Mouse (Mus musculus) CH12.LX (cell line): ENCODE data around the gene Olfr103. TPM values are rescaled to one million over a fixed set of nuclear protein-coding genes. Genes with fewer than 3 reads are reported as not detected.

ENCODE experiments used
- DNase-seq: peaks from one replicate; pipeline ENCODE4 v3.0.0-alpha.2; 2013; ENCODE audit errors: extremely low read depth
- H3K27ac ChIP-seq: 2 replicates; pipeline ENCODE4 v1.5.1; 2012; ENCODE audit warnings: low read depth, mild to moderate bottlenecking, control low read depth, moderate library complexity; ENCODE audit not compliant: insufficient read depth
- H3K27me3 ChIP-seq: replicated peaks from 2 replicates; pipeline ENCODE3; 2012; ENCODE audit warnings: inconsistent platforms
- H3K36me3 ChIP-seq, 2 experiments: replicated peaks in 1 of 2; 2 replicates each; pipeline versions ENCODE3 to v1.6.1; 2012; ENCODE audit warnings: inconsistent platforms in 1 of 2, low read length in 1 of 2, mild to moderate bottlenecking in 1 of 2, mixed read lengths in 1 of 2, moderate library complexity in 1 of 2; ENCODE audit not compliant: control insufficient read depth in 1 of 2, insufficient read depth in 1 of 2
- H3K4me1 ChIP-seq, 2 experiments: 2 replicates each; pipeline ENCODE4 v1.6.1; 2012; ENCODE audit warnings: inconsistent platforms in 1 of 2, moderate library complexity in 1 of 2; ENCODE audit not compliant: insufficient read depth in 2 of 2, control insufficient read depth in 1 of 2
- H3K4me2 ChIP-seq: 2 replicates; pipeline ENCODE4 v1.6.1; 2012; ENCODE audit warnings: low read depth, mild to moderate bottlenecking, control low read depth; ENCODE audit not compliant: poor library complexity, insufficient read depth, severe bottlenecking
- H3K4me3 ChIP-seq, 3 experiments: fragments of 150-350 bp in 1 of 3; sonication (generic) in 1 of 3; replicated peaks in 1 of 3; 2 replicates each; pipeline versions ENCODE3 to v1.5.1; 2011 to 2012; ENCODE audit warnings: low read depth in 2 of 3, low read length in 2 of 3, mild to moderate bottlenecking in 2 of 3, moderate library complexity in 2 of 3, control low read depth in 1 of 3, improper control_type of control experiment in 1 of 3, inconsistent platforms in 1 of 3, mixed read lengths in 1 of 3; ENCODE audit not compliant: poor library complexity in 1 of 3
- H3K79me2 ChIP-seq: replicated peaks from 2 replicates; pipeline ENCODE4 v1.6.1; 2012; ENCODE audit warnings: mild to moderate bottlenecking, moderate library complexity; ENCODE audit not compliant: control insufficient read depth, poor library complexity, insufficient read depth, severe bottlenecking; ENCODE audit errors: extremely low read depth
- H3K9ac ChIP-seq: 2 replicates; pipeline ENCODE4 v1.6.1; 2012; ENCODE audit warnings: low read depth, mild to moderate bottlenecking, control low read depth, moderate library complexity; ENCODE audit not compliant: insufficient read depth
- H3K9me3 ChIP-seq: replicated peaks from 2 replicates; pipeline ENCODE3; 2012; ENCODE audit warnings: low read length, inconsistent platforms, mixed read lengths
- CTCF ChIP-seq, 2 experiments: IDR thresholded peaks in 1 of 2; conservative IDR thresholded peaks in 1 of 2; 2 replicates each; pipeline ENCODE4 v1.5.1; 2011 to 2012; ENCODE audit warnings: low read depth in 2 of 2, low read length in 2 of 2, improper control_type of control experiment in 1 of 2, inconsistent platforms in 1 of 2, mild to moderate bottlenecking in 1 of 2, moderate library complexity in 1 of 2
- ELF1 ChIP-seq: IDR thresholded peaks from 2 replicates; pipeline ENCODE4 v1.6.1; 2014; ENCODE audit warnings: low read depth, mild to moderate bottlenecking, inconsistent platforms, low read length, improper control_type of control experiment
- ETS1 ChIP-seq: conservative IDR thresholded peaks from 2 replicates; pipeline ENCODE4 v1.6.1; 2012; ENCODE audit warnings: low read depth, mild to moderate bottlenecking, inconsistent platforms, low read length, improper control_type of control experiment, moderate library complexity
- JUN ChIP-seq: IDR thresholded peaks from 2 replicates; pipeline ENCODE4 v1.6.1; 2011; ENCODE audit warnings: low read depth, mild to moderate bottlenecking, low read length, improper control_type of control experiment, moderate library complexity; ENCODE audit not compliant: insufficient read depth
- MAFK ChIP-seq: IDR thresholded peaks from 2 replicates; pipeline ENCODE4 v1.6.1; 2011; ENCODE audit warnings: low read length, improper control_type of control experiment; ENCODE audit not compliant: insufficient replicate concordance
- MAZ ChIP-seq: IDR thresholded peaks from 2 replicates; pipeline ENCODE4 v1.6.1; 2012; ENCODE audit warnings: low read depth, mild to moderate bottlenecking, inconsistent platforms, low read length, improper control_type of control experiment, moderate library complexity
- NRF1 ChIP-seq: IDR thresholded peaks from 2 replicates; pipeline ENCODE4 v1.6.1; 2014; ENCODE audit warnings: low read depth, mild to moderate bottlenecking, inconsistent platforms, low read length, improper control_type of control experiment, moderate library complexity
- POLR2A ChIP-seq: IDR thresholded peaks from 2 replicates; pipeline ENCODE4 v1.6.1; 2011; ENCODE audit warnings: low read depth, mild to moderate bottlenecking, improper control_type of control experiment, low read length
- POLR2AphosphoS2 ChIP-seq: IDR thresholded peaks from 2 replicates; pipeline ENCODE4 v1.6.1; 2011; ENCODE audit warnings: low read depth, low read length, improper control_type of control experiment
- RAD21 ChIP-seq: IDR thresholded peaks from 2 replicates; pipeline ENCODE4 v1.6.1; 2011; ENCODE audit warnings: low read depth, mild to moderate bottlenecking, low read length, improper control_type of control experiment, moderate library complexity
- USF1 ChIP-seq: IDR thresholded peaks from 2 replicates; pipeline ENCODE4 v1.6.1; 2014; ENCODE audit warnings: low read depth, mild to moderate bottlenecking, inconsistent platforms, low read length, improper control_type of control experiment
- ZNF384 ChIP-seq: IDR thresholded peaks from 2 replicates; pipeline ENCODE4 v1.6.1; 2012; ENCODE audit warnings: low read depth, low read length, improper control_type of control experiment, inconsistent platforms
- dilution Hi-C: fragments of 300-500 bp; cut with MboI; formaldehyde crosslinking; loops from 2 replicates; pipeline ENCODE4 v1.14.3; 2020; ENCODE audit warnings: low sequenced_read_pairs; ENCODE audit not compliant: extremely low pct_unique_long_range_greater_than_20kb, extremely low pct_ligation_motif_present
- in situ Hi-C: fragments of 300-500 bp; cut with MboI; formaldehyde crosslinking; loops from 3 replicates; pipeline ENCODE4 v1.14.3; 2019; ENCODE audit warnings: low sequenced_read_pairs, low pct_ligation_motif_present, low pct_unique_long_range_greater_than_20kb, mixed read lengths
- polyA plus RNA-seq: library from polyadenylated mRNA; unstranded; fragments of >175 nt; gene quantifications from 2 replicates; pipeline ENCODE4 v1.2.1, GENCODE M21; 2012; ENCODE audit warnings: low read depth; ENCODE audit not compliant: insufficient read length
- total RNA-seq, 2 experiments: library from RNA; depleted of rRNA; stranded (reverse); fragments of 300-350 nt in 1 of 2; fragments of >200 nt in 1 of 2; gene quantifications; 2 replicates each; pipeline ENCODE4 v1.2.3; 2012 to 2014

Gene Olfr103
- total and polyA plus RNA-seq, 3 experiments = not detected

DNA sequence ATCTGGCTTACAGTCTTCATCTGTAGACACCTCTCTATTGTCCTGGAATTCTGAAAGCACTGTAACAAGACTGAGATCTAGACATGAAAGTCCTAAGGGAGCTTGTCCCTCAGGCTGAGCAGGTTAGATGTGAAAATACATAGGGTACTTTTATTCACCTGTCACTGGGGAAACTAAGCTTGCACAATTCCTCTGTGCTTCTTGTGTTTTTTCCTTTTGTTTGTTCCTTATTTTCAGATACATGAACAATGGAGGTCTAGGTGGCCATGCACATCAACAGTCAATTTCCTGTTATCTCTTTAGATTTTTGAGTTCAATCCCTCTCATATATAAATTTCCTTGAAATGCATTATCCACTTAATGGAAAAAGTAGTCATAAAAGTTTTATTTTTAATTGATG lies 22.5 kb downstream of the Olfr103 start, which contains the start of gene Olfr102:
Olfr102 (minus strand) TSS at position 101 of the 400 bp plus-strand sequence.
- Histone ChIP-seq H3K4me1 (no peaks in the 10 kb centered on the region), H3K9ac (no peak within 1 kb of the TSS), H3K27me3 (peaks cover 17% of the 10 kb centered on the region), H3K4me3 (no peak within 1 kb of the TSS), H3K36me3 (no peaks in the 10 kb centered on the region), H3K27ac (no peak within 1 kb of the TSS)
- dilution Hi-C loops = no loop called here
- TF ChIP-seq POLR2AphosphoS2 (no peak), MAFK (no peak), USF1 (no peak), MAZ (no peak), NRF1 (no peak), POLR2A (no peak)
- TF ChIP-seq, all 38 proteins: peak for 0
- Histone ChIP-seq H3K79me2 (no peaks in the 10 kb centered on the region), H3K9me3 (no peaks in the 10 kb centered on the region), H3K4me2 (no peak within 1 kb of the TSS)
- in situ Hi-C loops = no loop called here
- DNase-seq = no peak

DNA sequence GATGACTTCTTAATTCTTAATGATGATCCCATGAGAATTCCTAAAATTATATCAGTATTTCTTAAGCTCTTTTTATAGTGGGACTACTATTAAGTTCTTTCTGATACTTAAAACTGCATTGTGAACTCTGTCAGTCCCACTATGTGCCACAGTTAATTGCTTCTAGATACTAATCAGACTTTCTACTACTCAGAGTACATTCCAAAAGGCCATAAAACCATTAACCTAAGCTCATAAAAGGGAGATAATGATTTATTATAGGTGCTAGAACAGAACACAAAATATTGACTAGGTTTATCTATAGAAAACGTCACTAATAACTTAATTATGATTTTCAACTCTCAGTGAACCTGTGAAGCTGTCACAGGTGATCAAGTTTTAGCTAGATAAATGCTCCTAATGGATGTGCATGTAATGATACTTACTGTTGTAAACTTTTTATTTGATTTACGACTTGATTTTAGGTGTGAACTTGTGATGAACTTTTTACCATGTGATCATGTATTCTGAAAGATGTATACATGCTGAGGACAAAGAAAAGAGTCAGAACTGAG lies 29.3 kb downstream of the Olfr103 start:
- TF ChIP-seq JUN = no peak
- no peak for TF ChIP-seq MAZ
- no peak for DNase-seq
- no peak overlapping the region for H3K9ac ChIP-seq
- no peak overlapping the region for H3K4me2 ChIP-seq
- H3K27ac ChIP-seq = no peak overlapping the region
- no peaks in the 10 kb centered on the region for H3K9me3 ChIP-seq
- H3K4me3 ChIP-seq = no peak overlapping the region
- peaks cover 2% of the 10 kb centered on the region for H3K27me3 ChIP-seq
- H3K4me1 ChIP-seq = no peaks in the 10 kb centered on the region
- no peaks in the 10 kb centered on the region for H3K79me2 ChIP-seq
- dilution Hi-C loops (no loop called here), in situ Hi-C loops (no loop called here)
- no peaks in the 10 kb centered on the region for H3K36me3 ChIP-seq

DNA sequence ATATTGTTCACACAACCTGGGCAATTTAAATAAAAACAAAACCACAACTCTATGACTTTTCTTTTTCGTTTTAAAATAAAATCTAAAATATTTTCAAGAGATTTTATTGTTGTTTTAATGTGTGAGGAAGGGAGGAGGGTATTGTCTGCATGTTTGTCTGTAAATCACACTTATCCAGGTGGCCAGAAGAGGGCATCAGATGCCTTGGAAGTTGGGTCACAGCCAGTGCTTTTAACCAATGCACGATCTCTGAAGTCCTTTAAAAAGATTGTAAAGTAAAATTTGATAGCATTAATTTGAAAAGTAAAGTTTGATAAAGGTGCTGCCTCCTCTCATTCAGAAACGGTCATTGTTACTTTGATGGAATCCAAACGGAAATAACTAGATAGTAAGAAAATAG lies 31.0 kb downstream of the Olfr103 start:
- dilution Hi-C loops = no loop called here

More for the DNA sequence above, 31.0 kb downstream of the Olfr103 start:
- in situ Hi-C loops = no loop called here
- Histone ChIP-seq H3K79me2 (no peaks in the 10 kb centered on the region), H3K27me3 (peaks cover 2% of the 10 kb centered on the region), H3K4me3 (no peak overlapping the region), H3K36me3 (no peaks in the 10 kb centered on the region), H3K4me1 (no peaks in the 10 kb centered on the region), H3K27ac (no peak overlapping the region), H3K9ac (no peak overlapping the region), H3K4me2 (no peak overlapping the region), H3K9me3 (no peaks in the 10 kb centered on the region)
- peak; percentile 20 for DNase-seq
- TF ChIP-seq RAD21 (peak; percentile 56), POLR2AphosphoS2 (no peak), ZNF384 (no peak), ETS1 (no peak), USF1 (no peak), CTCF (conservative IDR thresholded peaks at IDR 0.05 in 1 of 2, IDR thresholded peaks at IDR 0.05 in 1 of 2; ENCODE audit: low read depth in 2 of 2, low read length in 2 of 2) (peak in 1 of 2 experiments; percentile 54; a peak in 3 of 4 replicates), ELF1 (no peak)
